Mouse (Mus musculus): ENCODE measurements around the gene Cpeb3.
"Not testable (repeated sequence)": the region's sequence is repeated elsewhere in the genome, so short reads cannot be mapped to it uniquely, and the experiment has no call there.

Gene Cpeb3

GRCm38 (mm10) chr19:37088043-37088748, 120.2 kb downstream of the Cpeb3 start:
- DNase-seq (ENCODE audit: low spot score): no peak

- no peak for DNase-seq (ENCODE audit: low spot score)
Observed at GRCm38 (mm10) chr19:37084546-37084945, 123.9 kb downstream of the Cpeb3 start.

- no peak for DNase-seq (ENCODE audit: low spot score)
Observed at GRCm38 (mm10) chr19:37081467-37081866, 126.9 kb downstream of the Cpeb3 start.

GRCm38 (mm10) chr19:37079151-37079550, 129.2 kb downstream of the Cpeb3 start:
- no peak for DNase-seq (ENCODE audit: low spot score)

GRCm38 (mm10) chr19:37078571-37078970, 129.8 kb downstream of the Cpeb3 start:
- DNase-seq (ENCODE audit: low spot score): no peak

- peak; percentile 57 for DNase-seq (ENCODE audit: low spot score)
Observed at GRCm38 (mm10) chr19:37078064-37078463, 130.3 kb downstream of the Cpeb3 start.

GRCm38 (mm10) chr19:37077258-37077657, 131.1 kb downstream of the Cpeb3 start:
- DNase-seq (ENCODE audit: low spot score): not testable (repeated sequence)

- DNase-seq (ENCODE audit: low spot score): no peak
Observed at GRCm38 (mm10) chr19:37076646-37077045, 131.8 kb downstream of the Cpeb3 start.

- DNase-seq (ENCODE audit: low spot score): no peak
Observed at GRCm38 (mm10) chr19:37076116-37076515, 132.3 kb downstream of the Cpeb3 start.

- no peak for DNase-seq (ENCODE audit: low spot score)
Observed at GRCm38 (mm10) chr19:37075690-37076089, 132.7 kb downstream of the Cpeb3 start.

- no peak for DNase-seq (ENCODE audit: low spot score)
Observed at GRCm38 (mm10) chr19:37074726-37075125, 133.7 kb downstream of the Cpeb3 start.

GRCm38 (mm10) chr19:37074276-37074675, 134.1 kb downstream of the Cpeb3 start:
- no peak for DNase-seq (ENCODE audit: low spot score)

- DNase-seq (ENCODE audit: low spot score): no peak
Observed at GRCm38 (mm10) chr19:37072871-37073629, 135.4 kb downstream of the Cpeb3 start.

GRCm38 (mm10) chr19:37069243-37069642, 139.2 kb downstream of the Cpeb3 start:
- no peak for DNase-seq (ENCODE audit: low spot score)

- no peak for DNase-seq (ENCODE audit: low spot score)
Observed at GRCm38 (mm10) chr19:37060078-37060477, 148.3 kb downstream of the Cpeb3 start.

GRCm38 (mm10) chr19:37059623-37060022, 148.8 kb downstream of the Cpeb3 start:
- no peak for DNase-seq (ENCODE audit: low spot score)

- no peak for DNase-seq (ENCODE audit: low spot score)
Observed at GRCm38 (mm10) chr19:37057161-37057905, 151.1 kb downstream of the Cpeb3 start.

GRCm38 (mm10) chr19:37055976-37056556, 152.3 kb downstream of the Cpeb3 start:
- DNase-seq (ENCODE audit: low spot score): no peak

GRCm38 (mm10) chr19:37050643-37051345, 157.6 kb downstream of the Cpeb3 start:
- peak; percentile 79 for DNase-seq (ENCODE audit: low spot score)

GRCm38 (mm10) chr19:37048507-37048906, 159.9 kb downstream of the Cpeb3 start:
- no peak for DNase-seq (ENCODE audit: low spot score)

GRCm38 (mm10) chr19:37044431-37044830, 164.0 kb downstream of the Cpeb3 start:
- no peak for DNase-seq (ENCODE audit: low spot score)

GRCm38 (mm10) chr19:37040906-37041305, 167.5 kb downstream of the Cpeb3 start:
- no peak for DNase-seq (ENCODE audit: low spot score)
